Mouse (Mus musculus): ENCODE results near the gene Kpna7. TPM values are rescaled to one million over a fixed set of nuclear protein-coding genes. Genes with fewer than 3 reads are reported as not detected.
"Not testable (repeated sequence)": the region's sequence is repeated elsewhere in the genome, so short reads cannot be mapped to it uniquely, and the experiment has no call there.

Gene Kpna7
- polyA plus RNA-seq, 1 experiment from 2014 or later, result not detected

- ATAC-seq, result no peak
- peaks cover 23% of the 10 kb centered on the region for H3K36me3 ChIP-seq (ENCODE audit: control insufficient read depth, insufficient read depth, low read length)
- H3K9me3 ChIP-seq (ENCODE audit: control insufficient read depth, low read length), result no peaks in the 10 kb centered on the region
- peaks cover 9% of the 10 kb centered on the region for H3K4me1 ChIP-seq (ENCODE audit: control insufficient read depth, insufficient read depth, low read depth, low read length)
- no peak overlapping the region for H3K4me3 ChIP-seq (ENCODE audit: low read length)
- H3K27me3 ChIP-seq (replicated peaks; ENCODE audit: control insufficient read depth, insufficient read depth, low read length), result peaks cover 5% of the 10 kb centered on the region; the same call in 1 of the 2 replicates
- no peak overlapping the region for H3K27ac ChIP-seq (ENCODE audit: low read depth, low read length)
- no peak overlapping the region for H3K4me2 ChIP-seq (ENCODE audit: low read length)
- WGBS, result 82% methylated on average over 8 of the region's 8 CpGs
- no peak overlapping the region for H3K9ac ChIP-seq (ENCODE audit: low read depth, low read length)
Observed at GRCm38 (mm10) chr5:145112566-145112965, 28.7 kb upstream of the Kpna7 start.

GRCm38 (mm10) chr5:145110401-145110800 lies 26.6 kb upstream of the Kpna7 start:
- Histone ChIP-seq H3K4me2 (ENCODE audit: low read length) (no peak overlapping the region), H3K27me3 (replicated peaks; ENCODE audit: control insufficient read depth, insufficient read depth, low read length) (peaks cover 5% of the 10 kb centered on the region; the same call in 1 of the 2 replicates), H3K36me3 (ENCODE audit: control insufficient read depth, insufficient read depth, low read length) (peaks cover 37% of the 10 kb centered on the region), H3K27ac (ENCODE audit: low read depth, low read length) (no peak overlapping the region), H3K9me3 (ENCODE audit: control insufficient read depth, low read length) (no peaks in the 10 kb centered on the region), H3K4me1 (ENCODE audit: control insufficient read depth, insufficient read depth, low read depth, low read length) (peaks cover 9% of the 10 kb centered on the region), H3K9ac (ENCODE audit: low read depth, low read length) (no peak overlapping the region), H3K4me3 (ENCODE audit: low read length) (no peak overlapping the region)
- 91% methylated on average over 6 of the region's 6 CpGs for WGBS
- ATAC-seq, result no peak

GRCm38 (mm10) chr5:145105694-145106275 lies 22.0 kb upstream of the Kpna7 start:
- H3K9ac ChIP-seq (ENCODE audit: low read depth, low read length), result no peak overlapping the region

GRCm38 (mm10) chr5:145104328-145104727 lies 20.5 kb upstream of the Kpna7 start:
- peak; percentile 58; the same call in 1 of the 2 replicates for ATAC-seq
- no peak overlapping the region for H3K27ac ChIP-seq (ENCODE audit: low read depth, low read length)
- 78% methylated on average over 9 of the region's 9 CpGs for WGBS

More at GRCm38 (mm10) chr5:145105694-145106275, 22.0 kb upstream of the Kpna7 start:
- WGBS, result 93% methylated on average over 9 of the region's 9 CpGs
- Histone ChIP-seq H3K27me3 (replicated peaks; ENCODE audit: control insufficient read depth, insufficient read depth, low read length) (no peaks in the 10 kb centered on the region), H3K4me3 (ENCODE audit: low read length) (no peak overlapping the region), H3K4me1 (ENCODE audit: control insufficient read depth, insufficient read depth, low read depth, low read length) (no peaks in the 10 kb centered on the region), H3K9me3 (ENCODE audit: control insufficient read depth, low read length) (no peaks in the 10 kb centered on the region), H3K4me2 (ENCODE audit: low read length) (no peak overlapping the region), H3K27ac (ENCODE audit: low read depth, low read length) (no peak overlapping the region), H3K36me3 (ENCODE audit: control insufficient read depth, insufficient read depth, low read length) (peaks cover 66% of the 10 kb centered on the region)
- ATAC-seq, result no peak

GRCm38 (mm10) chr5:145102706-145103105 lies 18.9 kb upstream of the Kpna7 start:
- WGBS, result 95% methylated on average over 4 of the region's 4 CpGs
- Histone ChIP-seq H3K9ac (ENCODE audit: low read depth, low read length) (no peak overlapping the region), H3K27me3 (replicated peaks; ENCODE audit: control insufficient read depth, insufficient read depth, low read length) (no peaks in the 10 kb centered on the region), H3K9me3 (ENCODE audit: control insufficient read depth, low read length) (no peaks in the 10 kb centered on the region), H3K4me1 (ENCODE audit: control insufficient read depth, insufficient read depth, low read depth, low read length) (no peaks in the 10 kb centered on the region), H3K27ac (ENCODE audit: low read depth, low read length) (no peak overlapping the region), H3K4me2 (ENCODE audit: low read length) (no peak overlapping the region), H3K4me3 (ENCODE audit: low read length) (no peak overlapping the region), H3K36me3 (ENCODE audit: control insufficient read depth, insufficient read depth, low read length) (peaks cover 54% of the 10 kb centered on the region)
- no peak for ATAC-seq

More at GRCm38 (mm10) chr5:145104328-145104727, 20.5 kb upstream of the Kpna7 start:
- Histone ChIP-seq H3K9ac (ENCODE audit: low read depth, low read length) (no peak overlapping the region), H3K4me3 (ENCODE audit: low read length) (no peak overlapping the region), H3K9me3 (ENCODE audit: control insufficient read depth, low read length) (no peaks in the 10 kb centered on the region), H3K4me2 (ENCODE audit: low read length) (no peak overlapping the region), H3K36me3 (ENCODE audit: control insufficient read depth, insufficient read depth, low read length) (peaks cover 56% of the 10 kb centered on the region), H3K27me3 (replicated peaks; ENCODE audit: control insufficient read depth, insufficient read depth, low read length) (no peaks in the 10 kb centered on the region), H3K4me1 (ENCODE audit: control insufficient read depth, insufficient read depth, low read depth, low read length) (no peaks in the 10 kb centered on the region)

- H3K9me3 ChIP-seq (ENCODE audit: control insufficient read depth, low read length); H3K4me3 ChIP-seq (ENCODE audit: low read length); H3K4me2 ChIP-seq (ENCODE audit: low read length); H3K9ac ChIP-seq (ENCODE audit: low read depth, low read length); ATAC-seq; H3K4me1 ChIP-seq (ENCODE audit: control insufficient read depth, insufficient read depth, low read depth, low read length); H3K27ac ChIP-seq (ENCODE audit: low read depth, low read length); H3K27me3 ChIP-seq (replicated peaks; ENCODE audit: control insufficient read depth, insufficient read depth, low read length): not testable (repeated sequence)
- 95% methylated on average over 11 of the region's 11 CpGs for WGBS
- H3K36me3 ChIP-seq (ENCODE audit: control insufficient read depth, insufficient read depth, low read length), result peaks cover 52% of the 10 kb centered on the region
Observed at GRCm38 (mm10) chr5:145101451-145101850, 17.6 kb upstream of the Kpna7 start.

GRCm38 (mm10) chr5:145100960-145101359 lies 17.1 kb upstream of the Kpna7 start:
- ATAC-seq, result no peak
- H3K36me3 ChIP-seq (ENCODE audit: control insufficient read depth, insufficient read depth, low read length), result peaks cover 52% of the 10 kb centered on the region
- H3K4me2 ChIP-seq (ENCODE audit: low read length), result no peak overlapping the region
- WGBS, result 97% methylated on average over 9 of the region's 9 CpGs
- no peaks in the 10 kb centered on the region for H3K4me1 ChIP-seq (ENCODE audit: control insufficient read depth, insufficient read depth, low read depth, low read length)
- H3K9me3 ChIP-seq (ENCODE audit: control insufficient read depth, low read length), result no peaks in the 10 kb centered on the region
- no peak overlapping the region for H3K4me3 ChIP-seq (ENCODE audit: low read length)
- no peak overlapping the region for H3K9ac ChIP-seq (ENCODE audit: low read depth, low read length)
- H3K27ac ChIP-seq (ENCODE audit: low read depth, low read length), result no peak overlapping the region
- no peaks in the 10 kb centered on the region for H3K27me3 ChIP-seq (replicated peaks; ENCODE audit: control insufficient read depth, insufficient read depth, low read length)

GRCm38 (mm10) chr5:145098340-145098821 lies 14.6 kb upstream of the Kpna7 start:
- H3K4me3 ChIP-seq (ENCODE audit: low read length), result no peak overlapping the region
- H3K36me3 ChIP-seq (ENCODE audit: control insufficient read depth, insufficient read depth, low read length), result peaks cover 39% of the 10 kb centered on the region
- 93% methylated on average over 10 of the region's 10 CpGs for WGBS
- no peak overlapping the region for H3K9ac ChIP-seq (ENCODE audit: low read depth, low read length)
- no peak overlapping the region for H3K4me2 ChIP-seq (ENCODE audit: low read length)
- no peaks in the 10 kb centered on the region for H3K4me1 ChIP-seq (ENCODE audit: control insufficient read depth, insufficient read depth, low read depth, low read length)
- H3K27ac ChIP-seq (ENCODE audit: low read depth, low read length), result no peak overlapping the region
- H3K9me3 ChIP-seq (ENCODE audit: control insufficient read depth, low read length), result no peaks in the 10 kb centered on the region
- ATAC-seq, result no peak
- H3K27me3 ChIP-seq (replicated peaks; ENCODE audit: control insufficient read depth, insufficient read depth, low read length), result no peaks in the 10 kb centered on the region

- 90% methylated on average over 4 of the region's 4 CpGs for WGBS
- H3K9me3 ChIP-seq (ENCODE audit: control insufficient read depth, low read length), result no peaks in the 10 kb centered on the region
- ATAC-seq, result no peak
Observed at GRCm38 (mm10) chr5:145096195-145096594, 12.4 kb upstream of the Kpna7 start.

More at GRCm38 (mm10) chr5:145096195-145096594, 12.4 kb upstream of the Kpna7 start:
- H3K4me2 ChIP-seq (ENCODE audit: low read length), result no peak overlapping the region
- H3K27me3 ChIP-seq (replicated peaks; ENCODE audit: control insufficient read depth, insufficient read depth, low read length), result no peaks in the 10 kb centered on the region
- no peak overlapping the region for H3K4me3 ChIP-seq (ENCODE audit: low read length)
- no peaks in the 10 kb centered on the region for H3K4me1 ChIP-seq (ENCODE audit: control insufficient read depth, insufficient read depth, low read depth, low read length)
- peaks cover 41% of the 10 kb centered on the region for H3K36me3 ChIP-seq (ENCODE audit: control insufficient read depth, insufficient read depth, low read length)
- H3K27ac ChIP-seq (ENCODE audit: low read depth, low read length), result no peak overlapping the region
- H3K9ac ChIP-seq (ENCODE audit: low read depth, low read length), result no peak overlapping the region

Measured in hindbrain, embryonic 16.5 days (tissue).